Mouse (Mus musculus) embryonic facial prominence, embryonic 13.5 days (tissue): ENCODE results near the gene Pth2. TPM values are rescaled to one million over a fixed set of nuclear protein-coding genes. Genes with fewer than 3 reads are reported as not detected.
A peak's percentile ranks its signal among the peaks of the same experiment; 100 is the strongest.
"Not testable (repeated sequence)": the region's sequence is repeated elsewhere in the genome, so short reads cannot be mapped to it uniquely, and the experiment has no call there.

Source experiments
- ATAC-seq: fragments of 200-750 bp; cut with Nextera tagmentation; 2 replicates; pipeline ENCODE4 v1.8.0; 2017; ENCODE audit warnings: low read depth; ENCODE audit not compliant: insufficient number of reproducible peaks, insufficient read depth, low FRiP score, low TSS enrichment
- H3K27ac ChIP-seq: fragments of 300-500 bp; sonication (generic); 2 replicates; pipeline ENCODE4 v1.5.1; 2015; ENCODE audit warnings: moderate library complexity, mild to moderate bottlenecking, inconsistent platforms
- H3K27me3 ChIP-seq: fragments of 300-500 bp; sonication (generic); 2 replicates; pipeline ENCODE4 v1.6.1; 2015; ENCODE audit warnings: mild to moderate bottlenecking, inconsistent platforms
- H3K36me3 ChIP-seq: fragments of 300-500 bp; sonication (generic); 2 replicates; pipeline ENCODE4 v1.6.1; 2015; ENCODE audit warnings: mild to moderate bottlenecking, inconsistent platforms
- H3K4me1 ChIP-seq: fragments of 300-500 bp; sonication (generic); 2 replicates; pipeline ENCODE4 v1.6.1; 2015; ENCODE audit warnings: inconsistent platforms
- H3K4me2 ChIP-seq: fragments of 300-500 bp; sonication (generic); 2 replicates; pipeline ENCODE4 v1.6.1; 2015; ENCODE audit warnings: moderate library complexity, mild to moderate bottlenecking, inconsistent platforms
- H3K4me3 ChIP-seq: fragments of 300-500 bp; sonication (generic); 2 replicates; pipeline ENCODE4 v1.5.1; 2015; ENCODE audit warnings: mild to moderate bottlenecking, inconsistent platforms
- H3K9ac ChIP-seq: fragments of 300-500 bp; sonication (generic); 2 replicates; pipeline ENCODE4 v1.6.1; 2015; ENCODE audit warnings: mild to moderate bottlenecking, inconsistent platforms
- H3K9me3 ChIP-seq: fragments of 300-500 bp; sonication (generic); 2 replicates; pipeline ENCODE4 v1.6.1; 2016; ENCODE audit warnings: inconsistent platforms
- WGBS: fragments of 180-500 bp; shearing (Covaris S2); methylation state at CpG from one replicate; pipeline ENCODE4 v1.1.7; 2015; ENCODE audit warnings: mixed read lengths; 5-methylcytosine and 5-hydroxymethylcytosine counted together
- polyA plus RNA-seq: library from polyadenylated mRNA; unstranded; fragments of >200 nt; fragmentation: Nextera tagmentation; extraction: Ambion mirVana; gene quantifications from 2 replicates; pipeline ENCODE4 v1.2.1, GENCODE M21; 2015

The Pth2 gene
- polyA plus RNA-seq, 1 experiment from 2014 or later, result not detected

DNA sequence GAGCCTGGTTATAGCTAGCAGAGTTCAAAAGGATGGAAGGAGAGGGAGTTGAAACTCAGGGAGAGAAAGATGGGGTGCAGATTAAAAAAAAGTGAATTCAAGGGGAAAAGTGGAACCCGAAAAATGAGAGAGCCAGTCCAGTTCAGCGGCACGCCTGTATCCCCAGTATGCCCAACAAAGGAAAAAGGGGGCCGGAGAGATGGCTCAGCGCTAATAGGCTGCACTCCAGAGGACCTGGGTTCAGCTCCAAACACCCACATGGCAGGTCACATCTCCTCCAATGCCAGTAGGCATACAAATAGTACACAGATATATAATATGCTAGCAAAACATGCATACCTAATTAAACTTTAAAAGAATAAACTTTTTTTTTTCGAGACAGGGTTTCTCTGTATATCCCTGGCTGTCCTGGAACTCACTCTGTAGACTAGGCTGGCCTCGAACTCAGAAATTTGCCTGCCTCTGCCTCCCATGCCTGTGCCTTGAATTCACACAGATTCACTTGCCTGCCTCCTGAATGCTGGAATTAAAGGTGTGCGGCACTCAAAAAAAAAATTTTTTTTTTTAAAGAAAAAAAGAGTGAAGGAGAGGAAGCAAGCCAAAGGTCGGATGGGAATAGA, 17.7 kb upstream of the Pth2 start:
- no peak overlapping the region for H3K9ac ChIP-seq
- no peak overlapping the region for H3K27ac ChIP-seq
- WGBS, result 68% methylated on average over 9 of the region's 9 CpGs
- no peak for ATAC-seq
- peak overlapping the region; percentile 73; the same call in 1 of the 2 replicates for H3K4me2 ChIP-seq
- peaks cover 59% of the 10 kb centered on the region for H3K27me3 ChIP-seq
- peaks cover 12% of the 10 kb centered on the region for H3K4me1 ChIP-seq
- H3K9me3 ChIP-seq, result peaks cover 3% of the 10 kb centered on the region; the same call in 1 of the 2 replicates
- H3K4me3 ChIP-seq, result no peak overlapping the region
- peaks cover 32% of the 10 kb centered on the region for H3K36me3 ChIP-seq

DNA sequence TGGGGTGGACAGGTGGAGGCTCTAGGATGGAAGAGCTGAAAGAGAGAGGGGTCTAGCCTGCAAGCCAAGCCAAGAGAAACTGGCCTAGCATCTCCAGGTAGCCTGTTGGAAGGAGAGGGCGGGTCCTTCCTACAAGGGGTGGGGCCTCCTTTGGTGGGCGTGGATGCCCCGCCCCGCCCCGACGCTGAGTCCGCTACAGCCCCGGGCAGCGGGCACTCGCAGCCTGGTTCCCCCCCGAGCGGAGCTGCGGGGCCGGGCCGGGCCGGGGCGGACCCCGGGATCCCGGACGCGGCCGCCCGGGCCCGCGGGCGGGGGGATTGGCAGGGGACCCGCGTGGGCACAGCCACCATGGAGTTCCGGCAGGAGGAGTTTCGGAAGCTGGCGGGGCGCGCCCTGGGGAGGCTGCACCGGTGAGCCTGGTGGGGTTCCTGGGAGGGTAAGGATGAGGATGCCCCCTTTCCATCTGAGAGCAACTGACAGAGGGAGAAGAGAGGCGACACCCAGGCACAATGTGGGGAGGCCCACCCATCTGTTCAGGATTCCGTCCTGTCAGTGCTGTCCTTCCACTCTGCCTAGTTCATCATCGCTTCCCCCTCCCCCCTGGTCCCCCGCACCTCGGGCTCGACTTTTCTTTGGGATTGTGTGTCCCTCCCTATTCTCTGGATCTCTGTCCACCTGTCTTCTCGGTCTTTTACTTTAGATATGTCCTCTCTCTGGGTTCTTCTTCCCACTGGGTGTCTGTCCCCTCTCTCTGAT, 16.9 kb upstream of the Pth2 start, which contains the start of gene Slc17a7:
Slc17a7 (plus strand) TSS at position 215 of the 756 bp plus-strand sequence.
- Histone ChIP-seq H3K4me2 (peak within 1 kb of the TSS; percentile 73), H3K9ac (peak within 1 kb of the TSS; percentile 67), H3K36me3 (peaks cover 23% of the 10 kb centered on the region), H3K9me3 (peaks cover 3% of the 10 kb centered on the region; the same call in 1 of the 2 replicates), H3K27me3 (peaks cover 67% of the 10 kb centered on the region), H3K27ac (no peak within 1 kb of the TSS), H3K4me3 (peak within 1 kb of the TSS; percentile 47), H3K4me1 (peaks cover 16% of the 10 kb centered on the region)
- ATAC-seq, result no peak
- WGBS, result under 1% methylated on average over 40 of the region's 41 CpGs

DNA sequence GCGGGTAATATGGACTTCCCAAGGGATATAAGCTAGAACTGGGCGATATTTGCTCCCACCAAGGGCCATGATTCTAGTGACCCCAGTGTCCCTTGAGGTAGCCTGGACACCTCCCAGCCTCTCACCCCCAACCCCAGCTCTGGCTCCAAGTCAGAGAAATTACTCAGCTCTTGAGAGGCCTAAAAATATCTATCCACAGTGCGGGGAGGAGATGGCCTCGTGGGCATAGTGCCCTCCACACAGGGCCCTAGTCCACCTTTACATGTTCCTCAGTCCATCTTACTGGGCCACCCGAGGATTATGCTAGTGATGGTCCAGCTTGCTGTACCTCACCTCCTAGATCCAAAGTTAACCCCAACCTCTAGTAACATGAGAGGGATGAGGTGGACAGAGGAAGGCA, 16.0 kb upstream of the Pth2 start:
- peaks cover 16% of the 10 kb centered on the region for H3K4me1 ChIP-seq
- H3K9ac ChIP-seq, result no peak overlapping the region
- no peak for ATAC-seq
- H3K27ac ChIP-seq, result no peak overlapping the region
- H3K36me3 ChIP-seq, result peaks cover 14% of the 10 kb centered on the region
- H3K4me3 ChIP-seq, result no peak overlapping the region
- H3K4me2 ChIP-seq, result no peak overlapping the region
- H3K9me3 ChIP-seq, result peaks cover 12% of the 10 kb centered on the region
- peaks cover 76% of the 10 kb centered on the region for H3K27me3 ChIP-seq
- WGBS, result 66% methylated on average over 5 of the region's 5 CpGs

DNA sequence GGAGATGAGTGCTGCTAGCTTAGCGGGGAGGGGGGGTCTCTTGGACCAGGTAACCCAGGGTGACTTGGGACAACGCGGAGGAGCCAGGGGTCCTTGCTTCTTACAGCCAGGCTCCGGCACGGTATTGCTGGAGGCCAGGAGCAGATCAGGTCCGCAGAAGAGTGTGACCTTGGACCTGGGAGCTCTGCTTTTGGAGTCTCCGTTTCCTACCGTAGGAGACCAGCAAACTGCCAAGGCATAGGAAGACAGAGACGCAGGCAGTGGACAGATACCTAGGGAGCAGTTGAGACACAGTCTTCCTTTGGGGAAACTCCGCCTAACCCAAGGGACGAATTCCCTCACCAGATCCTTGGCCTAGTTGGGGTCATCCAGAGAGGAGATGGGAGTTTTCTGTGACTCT, 15.1 kb upstream of the Pth2 start:
- H3K9me3 ChIP-seq, result peaks cover 19% of the 10 kb centered on the region
- no peak overlapping the region for H3K27ac ChIP-seq
- 40% methylated on average over 11 of the region's 11 CpGs for WGBS
- H3K27me3 ChIP-seq, result peaks cover 85% of the 10 kb centered on the region
- ATAC-seq, result no peak
- no peak overlapping the region for H3K4me2 ChIP-seq
- H3K4me1 ChIP-seq, result peaks cover 16% of the 10 kb centered on the region
- no peak overlapping the region for H3K4me3 ChIP-seq
- H3K36me3 ChIP-seq, result peaks cover 6% of the 10 kb centered on the region; the same call in 1 of the 2 replicates
- H3K9ac ChIP-seq, result no peak overlapping the region

DNA sequence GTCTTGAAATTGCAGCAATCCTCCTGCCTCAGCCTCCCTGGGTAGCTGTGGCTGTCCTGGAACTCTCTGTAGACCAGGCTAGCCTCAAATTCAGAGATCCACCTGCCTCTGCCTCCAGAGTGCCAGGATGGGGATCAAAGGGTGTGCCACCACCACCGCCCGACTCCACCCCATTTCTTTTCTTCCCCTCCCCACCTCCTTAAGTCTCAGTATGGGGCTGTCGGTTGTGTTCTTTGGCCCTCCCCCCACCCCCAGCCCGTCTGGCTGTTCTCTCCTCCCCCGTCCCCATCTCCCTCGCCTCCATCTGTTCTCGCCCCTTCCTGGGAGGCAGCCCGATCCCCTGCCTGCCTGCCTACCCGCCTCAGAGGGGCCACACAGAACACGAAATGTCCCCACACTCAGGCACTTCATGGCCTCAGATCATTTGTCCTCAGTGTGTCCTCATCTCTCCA, 13.8 kb upstream of the Pth2 start:
- peaks cover 19% of the 10 kb centered on the region for H3K9me3 ChIP-seq
- H3K4me3 ChIP-seq, result no peak overlapping the region
- H3K4me1 ChIP-seq, result peaks cover 16% of the 10 kb centered on the region
- WGBS, result 26% methylated on average over 10 of the region's 10 CpGs
- H3K27ac ChIP-seq, result no peak overlapping the region
- no peak overlapping the region for H3K4me2 ChIP-seq
- ATAC-seq, result no peak
- H3K36me3 ChIP-seq, result no peaks in the 10 kb centered on the region
- H3K27me3 ChIP-seq, result peaks cover 96% of the 10 kb centered on the region
- H3K9ac ChIP-seq, result no peak overlapping the region

DNA sequence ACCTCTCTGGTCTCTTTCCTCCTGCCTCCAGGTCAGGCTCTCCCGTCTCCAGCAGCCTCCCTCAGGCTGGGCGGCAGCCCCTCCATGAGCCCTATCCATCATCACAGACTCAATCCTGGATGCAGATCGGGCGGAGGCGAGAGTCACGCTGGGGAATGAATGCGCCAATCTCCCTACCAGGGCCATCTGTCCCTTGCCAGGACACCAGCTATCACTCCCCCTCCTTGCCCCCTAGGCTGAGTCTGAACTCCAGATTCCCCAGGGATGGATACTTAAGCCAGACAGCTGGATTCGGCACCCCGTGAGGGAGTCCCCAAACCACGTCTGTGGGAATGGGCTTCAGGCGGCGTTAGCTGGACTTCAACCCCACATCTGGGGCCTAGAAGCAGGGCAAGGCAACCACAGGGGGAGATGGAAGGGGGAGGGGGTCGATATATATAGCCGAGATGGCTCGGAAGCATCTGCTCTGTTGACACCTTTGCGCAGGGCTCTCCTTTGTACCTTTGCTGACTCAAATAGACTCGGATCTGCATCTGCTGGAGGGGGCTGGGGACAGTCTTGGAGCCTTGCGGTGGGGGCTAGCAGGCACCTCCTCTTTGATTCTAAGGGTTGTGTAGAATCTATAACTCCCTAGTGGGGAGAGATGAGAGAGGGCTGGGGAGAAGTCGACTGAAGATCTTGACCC, 12.9 kb upstream of the Pth2 start:
- Histone ChIP-seq H3K4me1 (peaks cover 11% of the 10 kb centered on the region), H3K27me3 (peaks cover 98% of the 10 kb centered on the region), H3K36me3 (no peaks in the 10 kb centered on the region), H3K4me3 (no peak overlapping the region), H3K4me2 (no peak overlapping the region), H3K9ac (0 out of 2 replicates have a peak overlapping the region, but pooled peaks have one; percentile 3), H3K27ac (no peak overlapping the region), H3K9me3 (peaks cover 19% of the 10 kb centered on the region)
- WGBS, result 4% methylated on average over 19 of the region's 19 CpGs
- no peak for ATAC-seq

DNA sequence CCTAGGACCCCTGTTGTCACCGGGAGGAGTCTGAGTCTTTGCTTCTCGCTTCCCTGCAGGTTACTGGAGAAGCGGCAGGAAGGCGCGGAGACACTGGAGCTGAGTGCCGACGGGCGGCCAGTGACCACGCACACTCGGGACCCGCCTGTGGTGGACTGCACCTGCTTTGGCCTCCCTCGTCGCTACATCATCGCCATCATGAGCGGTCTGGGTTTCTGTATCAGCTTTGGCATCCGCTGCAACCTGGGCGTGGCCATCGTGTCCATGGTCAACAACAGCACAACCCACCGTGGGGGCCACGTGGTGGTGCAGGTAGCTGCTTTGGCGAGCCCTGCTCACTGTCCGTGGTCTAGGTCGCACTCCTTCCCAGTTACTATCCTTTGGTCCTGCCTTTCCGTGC, 12.1 kb upstream of the Pth2 start:
- no peak overlapping the region for H3K4me2 ChIP-seq
- peaks cover 19% of the 10 kb centered on the region for H3K9me3 ChIP-seq
- no peak for ATAC-seq
- H3K27me3 ChIP-seq, result peaks cover 96% of the 10 kb centered on the region
- no peaks in the 10 kb centered on the region for H3K36me3 ChIP-seq
- H3K27ac ChIP-seq, result no peak overlapping the region
- H3K9ac ChIP-seq, result no peak overlapping the region
- peaks cover 9% of the 10 kb centered on the region for H3K4me1 ChIP-seq
- no peak overlapping the region for H3K4me3 ChIP-seq
- 6% methylated on average over 24 of the region's 24 CpGs for WGBS

DNA sequence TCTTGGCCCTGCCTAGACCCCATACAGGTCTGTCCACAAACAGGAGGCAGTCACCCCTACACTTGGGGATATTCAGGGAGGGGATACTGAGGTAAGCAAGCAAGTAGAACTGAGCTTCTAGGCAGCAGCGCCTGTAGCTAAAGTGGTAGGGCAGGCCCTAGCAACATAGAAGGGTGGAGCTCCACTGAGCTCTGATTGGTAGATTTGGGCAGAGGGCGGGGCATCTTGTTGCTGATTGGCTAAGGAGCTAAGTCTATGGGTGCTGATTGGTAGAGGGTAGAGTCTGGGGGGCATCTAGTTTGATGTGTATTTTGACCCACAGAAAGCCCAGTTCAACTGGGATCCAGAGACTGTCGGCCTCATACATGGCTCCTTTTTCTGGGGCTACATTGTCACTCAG, 11.3 kb upstream of the Pth2 start:
- Histone ChIP-seq H3K27me3 (peaks cover 96% of the 10 kb centered on the region), H3K9ac (no peak overlapping the region), H3K27ac (no peak overlapping the region), H3K4me1 (peaks cover 5% of the 10 kb centered on the region), H3K36me3 (no peaks in the 10 kb centered on the region), H3K4me3 (no peak overlapping the region), H3K4me2 (no peak overlapping the region), H3K9me3 (peaks cover 19% of the 10 kb centered on the region)
- WGBS, result 87% methylated on average over 3 of the region's 3 CpGs
- no peak for ATAC-seq

DNA sequence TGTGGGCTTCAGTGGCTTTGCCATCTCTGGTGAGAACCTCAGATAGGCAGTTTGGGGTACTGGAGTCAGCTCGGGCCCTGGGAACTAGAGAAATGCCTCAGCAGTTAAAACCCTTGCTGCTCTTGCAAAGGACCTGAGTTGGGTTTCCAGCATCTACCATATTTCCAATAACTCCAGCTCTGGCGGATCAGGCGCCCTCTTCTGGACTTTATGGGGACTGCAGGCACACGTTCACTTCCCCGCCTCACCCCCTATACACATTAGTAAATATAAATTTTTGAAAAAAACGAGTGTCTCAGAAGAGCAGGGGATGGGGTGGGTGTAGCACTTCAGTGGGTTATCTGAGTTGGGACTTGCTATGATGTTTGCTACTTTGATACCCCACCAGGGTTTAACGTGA, 7.8 kb upstream of the Pth2 start:
- peaks cover 96% of the 10 kb centered on the region for H3K27me3 ChIP-seq
- 56% methylated on average over 7 of the region's 7 CpGs for WGBS
- H3K27ac ChIP-seq, result no peak overlapping the region
- H3K9ac ChIP-seq, result no peak overlapping the region
- H3K9me3 ChIP-seq, result peaks cover 16% of the 10 kb centered on the region
- ATAC-seq, result no peak
- no peak overlapping the region for H3K4me3 ChIP-seq
- H3K36me3 ChIP-seq, result no peaks in the 10 kb centered on the region
- H3K4me1 ChIP-seq, result peaks cover 25% of the 10 kb centered on the region
- H3K4me2 ChIP-seq, result no peak overlapping the region

DNA sequence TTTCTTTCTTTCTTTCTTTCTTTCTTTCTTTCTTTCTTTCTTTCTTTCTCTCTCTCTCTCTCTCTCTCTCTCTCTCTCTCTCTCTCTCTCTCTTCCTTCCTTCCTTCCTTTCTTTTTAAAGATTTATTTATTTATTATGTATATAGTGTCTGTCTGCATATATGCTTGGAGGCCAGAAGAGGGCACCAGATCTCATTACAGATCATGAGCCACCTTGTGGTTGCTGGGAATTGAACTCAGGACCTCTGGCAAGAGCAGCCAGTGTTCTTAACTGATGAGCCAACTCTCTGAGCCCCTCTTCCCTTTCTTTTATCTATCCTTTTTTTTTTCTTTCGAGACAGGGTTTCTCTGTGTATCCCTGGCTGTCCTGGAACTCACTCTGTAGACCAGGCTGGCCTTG, 7.0 kb upstream of the Pth2 start:
- peaks cover 16% of the 10 kb centered on the region for H3K9me3 ChIP-seq
- not testable (repeated sequence) for H3K27ac ChIP-seq, ATAC-seq, H3K9ac ChIP-seq, H3K4me2 ChIP-seq, H3K36me3 ChIP-seq, H3K4me3 ChIP-seq
- H3K27me3 ChIP-seq, result peaks cover 96% of the 10 kb centered on the region
- peaks cover 22% of the 10 kb centered on the region for H3K4me1 ChIP-seq
- 67% methylated on average over 1 of the region's 1 CpGs for WGBS

DNA sequence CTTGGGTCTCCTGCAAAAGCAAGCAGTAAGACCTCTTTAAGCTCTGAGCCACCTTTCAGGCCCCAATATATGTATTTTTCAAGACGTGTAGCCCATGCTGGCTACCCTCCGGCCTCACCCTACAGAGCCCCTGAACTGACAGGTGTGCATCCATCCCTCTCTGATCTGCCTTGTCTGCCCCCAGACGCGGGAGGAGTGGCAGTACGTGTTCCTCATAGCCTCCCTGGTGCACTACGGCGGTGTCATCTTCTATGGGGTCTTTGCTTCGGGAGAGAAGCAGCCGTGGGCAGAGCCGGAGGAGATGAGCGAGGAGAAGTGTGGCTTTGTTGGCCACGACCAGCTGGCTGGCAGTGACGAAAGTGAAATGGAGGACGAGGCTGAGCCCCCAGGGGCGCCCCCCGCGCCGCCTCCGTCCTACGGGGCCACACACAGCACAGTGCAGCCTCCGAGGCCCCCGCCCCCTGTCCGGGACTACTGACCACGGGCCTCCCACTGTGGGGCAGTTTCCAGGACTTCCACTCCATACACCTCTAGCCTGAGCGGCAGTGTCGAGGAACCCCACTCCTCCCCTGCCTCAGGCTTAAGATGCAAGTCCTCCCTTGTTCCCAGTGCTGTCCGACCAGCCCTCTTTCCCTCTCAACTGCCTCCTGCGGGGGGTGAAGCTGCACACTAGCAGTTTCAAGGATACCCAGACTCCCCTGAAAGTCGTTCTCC, 6.1 kb upstream of the Pth2 start:
- Histone ChIP-seq H3K9me3 (peaks cover 8% of the 10 kb centered on the region), H3K4me1 (peaks cover 21% of the 10 kb centered on the region), H3K36me3 (no peaks in the 10 kb centered on the region), H3K4me3 (peak overlapping the region; percentile 21), H3K27me3 (peaks cover 96% of the 10 kb centered on the region), H3K27ac (no peak overlapping the region), H3K9ac (peak overlapping the region; percentile 51), H3K4me2 (peak overlapping the region; percentile 39)
- no peak for ATAC-seq
- WGBS, result 2% methylated on average over 29 of the region's 29 CpGs
